Mouse (Mus musculus): ENCODE results near the gene Hoxa1.

Hoxa1 gene

GRCm38 (mm10) chr6:52170898-52171223 lies 12.7 kb upstream of the Hoxa1 start:
- DNase-seq (ENCODE audit: low read depth, low spot score), result no peak

GRCm38 (mm10) chr6:52170166-52170897 lies 12.2 kb upstream of the Hoxa1 start:
- no peak for DNase-seq (ENCODE audit: low read depth, low spot score)

- no peak for DNase-seq (ENCODE audit: low read depth, low spot score)
These were observed 11.5 kb upstream of the Hoxa1 start for GRCm38 (mm10) chr6:52169499-52170165.

GRCm38 (mm10) chr6:52168191-52169055 lies 10.3 kb upstream of the Hoxa1 start:
- DNase-seq (ENCODE audit: low read depth, low spot score), result no peak

- no peak for DNase-seq (ENCODE audit: low read depth, low spot score)
These were observed 9.6 kb upstream of the Hoxa1 start for GRCm38 (mm10) chr6:52167736-52168161.

GRCm38 (mm10) chr6:52167176-52167575 lies 9.1 kb upstream of the Hoxa1 start:
- DNase-seq (ENCODE audit: low read depth, low spot score), result no peak

- DNase-seq (ENCODE audit: low read depth, low spot score), result no peak
These were observed 8.4 kb upstream of the Hoxa1 start for GRCm38 (mm10) chr6:52166431-52167077.

- no peak for DNase-seq (ENCODE audit: low read depth, low spot score)
These were observed 7.6 kb upstream of the Hoxa1 start for GRCm38 (mm10) chr6:52165441-52166370.

GRCm38 (mm10) chr6:52164626-52165440 lies 6.7 kb upstream of the Hoxa1 start, which contains the start of gene Hoxa2:
TSS of gene Hoxa2 (minus strand) at chr6:52164831.
- no peak for DNase-seq (ENCODE audit: low read depth, low spot score)

GRCm38 (mm10) chr6:52164051-52164625 lies 6.0 kb upstream of the Hoxa1 start:
- DNase-seq (ENCODE audit: low read depth, low spot score), result no peak

GRCm38 (mm10) chr6:52163366-52164031 lies 5.4 kb upstream of the Hoxa1 start:
- DNase-seq (ENCODE audit: low read depth, low spot score), result no peak

- no peak for DNase-seq (ENCODE audit: low read depth, low spot score)
These were observed 4.7 kb upstream of the Hoxa1 start for GRCm38 (mm10) chr6:52162611-52163365.

GRCm38 (mm10) chr6:52162093-52162380 lies 3.9 kb upstream of the Hoxa1 start:
- no peak for DNase-seq (ENCODE audit: low read depth, low spot score)

- DNase-seq (ENCODE audit: low read depth, low spot score), result no peak
These were observed 3.4 kb upstream of the Hoxa1 start for GRCm38 (mm10) chr6:52161336-52162092.

- no peak for DNase-seq (ENCODE audit: low read depth, low spot score)
These were observed 2.6 kb upstream of the Hoxa1 start for GRCm38 (mm10) chr6:52160511-52161335.

- no peak for DNase-seq (ENCODE audit: low read depth, low spot score)
These were observed 1.9 kb upstream of the Hoxa1 start for GRCm38 (mm10) chr6:52159979-52160378.

Data from retina, postnatal 7 days (tissue).